Mouse (Mus musculus) heart, embryonic 16.5 days (tissue): ENCODE data around the gene Rptor. TPM values are rescaled to one million over a fixed set of nuclear protein-coding genes. Genes with fewer than 3 reads are reported as not detected.

Experiments
- ATAC-seq: fragments of 200-750 bp; cut with Nextera tagmentation; replicated peaks from 2 replicates; pipeline ENCODE4 v1.8.0; 2017; ENCODE audit warnings: moderate number of reproducible peaks; ENCODE audit not compliant: insufficient read depth, low FRiP score; ENCODE audit errors: extremely low read depth
- H3K27ac ChIP-seq: fragments of 300-500 bp; sonication (generic); 2 replicates; pipeline ENCODE4 v1.5.1; 2014; ENCODE audit warnings: mild to moderate bottlenecking, low read length, control low read depth, moderate library complexity
- H3K27me3 ChIP-seq: fragments of 300-500 bp; sonication (generic); 2 replicates; pipeline ENCODE4 v1.6.1; 2014; ENCODE audit warnings: low read length, mixed read lengths; ENCODE audit not compliant: control insufficient read depth, insufficient read depth
- H3K36me3 ChIP-seq: fragments of 300-500 bp; sonication (generic); 2 replicates; pipeline ENCODE4 v1.6.1; 2014; ENCODE audit not compliant: control insufficient read depth, insufficient read depth
- H3K4me1 ChIP-seq: fragments of 300-500 bp; sonication (generic); 2 replicates; pipeline ENCODE4 v1.6.1; 2014; ENCODE audit warnings: low read length, mixed read lengths; ENCODE audit not compliant: control insufficient read depth, insufficient read depth
- H3K4me2 ChIP-seq: fragments of 300-500 bp; sonication (generic); 2 replicates; pipeline ENCODE4 v1.6.1; 2014; ENCODE audit warnings: low read depth, mild to moderate bottlenecking, control low read depth, low read length
- H3K4me3 ChIP-seq: fragments of 300-500 bp; sonication (generic); 2 replicates; pipeline ENCODE4 v1.5.1; 2014; ENCODE audit warnings: mild to moderate bottlenecking, control low read depth, low read length
- H3K9ac ChIP-seq: fragments of 300-500 bp; sonication (generic); 2 replicates; pipeline ENCODE4 v1.6.1; 2014; ENCODE audit warnings: low read length, control low read depth
- H3K9me3 ChIP-seq: fragments of 300-500 bp; sonication (generic); replicated peaks from 2 replicates; pipeline ENCODE4 v1.6.1; 2016; ENCODE audit warnings: low read length; ENCODE audit not compliant: control insufficient read depth
- WGBS: fragments of 180-500 bp; shearing (Covaris S2); extraction: QIAGEN DNeasy Blood & Tissue Kit; methylation state at CpG from one replicate; pipeline ENCODE4 v1.1.7; 2014; 5-methylcytosine and 5-hydroxymethylcytosine counted together
- polyA plus RNA-seq: library from polyadenylated mRNA; unstranded; fragments of >200 nt; fragmentation: Nextera tagmentation; extraction: Ambion mirVana; gene quantifications from 2 replicates; pipeline ENCODE4 v1.2.1, GENCODE M21; 2015

The Rptor gene
- polyA plus RNA-seq, 1 experiment from 2014 or later = 7.0 TPM

GRCm38 (mm10) chr11:119631222-119631870 lies 28.6 kb downstream of the Rptor start:
- ATAC-seq = peak; percentile 23; the same call in 1 of the 2 replicates
- no peak overlapping the region for H3K9ac ChIP-seq
- no peaks in the 10 kb centered on the region for H3K9me3 ChIP-seq
- 45% methylated on average over 3 of the region's 3 CpGs for WGBS
- no peaks in the 10 kb centered on the region for H3K27me3 ChIP-seq
- no peak overlapping the region for H3K4me3 ChIP-seq
- H3K4me2 ChIP-seq = no peak overlapping the region
- H3K27ac ChIP-seq = no peak overlapping the region
- H3K36me3 ChIP-seq = no peaks in the 10 kb centered on the region
- H3K4me1 ChIP-seq = peaks cover 7% of the 10 kb centered on the region

- peaks cover 3% of the 10 kb centered on the region for H3K4me1 ChIP-seq
- H3K9me3 ChIP-seq = no peaks in the 10 kb centered on the region
- H3K4me3 ChIP-seq = no peak overlapping the region
- no peak overlapping the region for H3K27ac ChIP-seq
- no peak for ATAC-seq
- no peak overlapping the region for H3K4me2 ChIP-seq
- no peaks in the 10 kb centered on the region for H3K27me3 ChIP-seq
- no peaks in the 10 kb centered on the region for H3K36me3 ChIP-seq
- 83% methylated on average over 4 of the region's 4 CpGs for WGBS
- no peak overlapping the region for H3K9ac ChIP-seq
These were observed 33.7 kb downstream of the Rptor start for GRCm38 (mm10) chr11:119636371-119636883.

- H3K4me1 ChIP-seq = no peaks in the 10 kb centered on the region
- H3K27me3 ChIP-seq = no peaks in the 10 kb centered on the region
- no peak overlapping the region for H3K27ac ChIP-seq
- WGBS = 67% methylated on average over 6 of the region's 6 CpGs
- H3K36me3 ChIP-seq = no peaks in the 10 kb centered on the region
- no peak for ATAC-seq
- H3K4me3 ChIP-seq = no peak overlapping the region
- H3K9ac ChIP-seq = no peak overlapping the region
- H3K9me3 ChIP-seq = no peaks in the 10 kb centered on the region
- H3K4me2 ChIP-seq = no peak overlapping the region
These were observed 34.8 kb downstream of the Rptor start for GRCm38 (mm10) chr11:119637519-119637918.

- ATAC-seq = no peak
- no peak overlapping the region for H3K27ac ChIP-seq
- H3K4me2 ChIP-seq = no peak overlapping the region
- H3K4me1 ChIP-seq = peaks cover 3% of the 10 kb centered on the region
- WGBS = 73% methylated on average over 9 of the region's 9 CpGs
- H3K36me3 ChIP-seq = no peaks in the 10 kb centered on the region
- no peaks in the 10 kb centered on the region for H3K27me3 ChIP-seq
- H3K9ac ChIP-seq = no peak overlapping the region
- no peaks in the 10 kb centered on the region for H3K9me3 ChIP-seq
- no peak overlapping the region for H3K4me3 ChIP-seq
These were observed 37.8 kb downstream of the Rptor start for GRCm38 (mm10) chr11:119640491-119640890.

- Histone ChIP-seq H3K9ac (no peak overlapping the region), H3K27me3 (no peaks in the 10 kb centered on the region), H3K4me2 (no peak overlapping the region), H3K27ac (no peak overlapping the region), H3K36me3 (no peaks in the 10 kb centered on the region), H3K9me3 (no peaks in the 10 kb centered on the region), H3K4me1 (peaks cover 3% of the 10 kb centered on the region), H3K4me3 (no peak overlapping the region)
- ATAC-seq = no peak
- 83% methylated on average over 9 of the region's 9 CpGs for WGBS
These were observed 39.2 kb downstream of the Rptor start for GRCm38 (mm10) chr11:119641831-119642381.

- H3K4me2 ChIP-seq = no peak overlapping the region
- ATAC-seq = no peak
- H3K27ac ChIP-seq = no peak overlapping the region
- no peaks in the 10 kb centered on the region for H3K36me3 ChIP-seq
- H3K4me3 ChIP-seq = no peak overlapping the region
- no peak overlapping the region for H3K9ac ChIP-seq
- no peaks in the 10 kb centered on the region for H3K27me3 ChIP-seq
- WGBS = 82% methylated on average over 7 of the region's 7 CpGs
- no peaks in the 10 kb centered on the region for H3K9me3 ChIP-seq
- peaks cover 3% of the 10 kb centered on the region for H3K4me1 ChIP-seq
These were observed 40.6 kb downstream of the Rptor start for GRCm38 (mm10) chr11:119643347-119643746.

GRCm38 (mm10) chr11:119644140-119644539 lies 41.4 kb downstream of the Rptor start:
- Histone ChIP-seq H3K36me3 (no peaks in the 10 kb centered on the region), H3K4me1 (peaks cover 3% of the 10 kb centered on the region), H3K4me3 (no peak overlapping the region), H3K27ac (no peak overlapping the region), H3K9me3 (no peaks in the 10 kb centered on the region), H3K27me3 (no peaks in the 10 kb centered on the region), H3K4me2 (no peak overlapping the region), H3K9ac (no peak overlapping the region)
- 31% methylated on average over 7 of the region's 7 CpGs for WGBS
- ATAC-seq = no peak

- WGBS = 78% methylated on average over 14 of the region's 14 CpGs
- H3K27me3 ChIP-seq = no peaks in the 10 kb centered on the region
- H3K36me3 ChIP-seq = no peaks in the 10 kb centered on the region
- no peak overlapping the region for H3K4me2 ChIP-seq
- H3K9me3 ChIP-seq = no peaks in the 10 kb centered on the region
- peaks cover 3% of the 10 kb centered on the region for H3K4me1 ChIP-seq
- H3K4me3 ChIP-seq = no peak overlapping the region
- H3K27ac ChIP-seq = no peak overlapping the region
- no peak overlapping the region for H3K9ac ChIP-seq
- no peak for ATAC-seq
These were observed 42.1 kb downstream of the Rptor start for GRCm38 (mm10) chr11:119644612-119645379.

- H3K4me1 ChIP-seq = no peaks in the 10 kb centered on the region
- no peak overlapping the region for H3K4me2 ChIP-seq
- H3K9ac ChIP-seq = no peak overlapping the region
- no peaks in the 10 kb centered on the region for H3K27me3 ChIP-seq
- ATAC-seq = no peak
- H3K9me3 ChIP-seq = no peaks in the 10 kb centered on the region
- H3K27ac ChIP-seq = no peak overlapping the region
- H3K4me3 ChIP-seq = no peak overlapping the region
- no peaks in the 10 kb centered on the region for H3K36me3 ChIP-seq
These were observed 47.8 kb downstream of the Rptor start for GRCm38 (mm10) chr11:119650456-119650855.
